Mouse (Mus musculus) midbrain, embryonic 14.5 days (tissue): ENCODE measurements around the gene Ccr10. TPM values are rescaled to one million over a fixed set of nuclear protein-coding genes. Genes with fewer than 3 reads are reported as not detected.
A peak's percentile ranks its signal among the peaks of the same experiment; 100 is the strongest.

Experiments
- ATAC-seq: fragments of 200-750 bp; cut with Nextera tagmentation; 2 replicates; pipeline ENCODE4 v1.8.0; 2017; ENCODE audit warnings: moderate number of reproducible peaks, moderate library complexity; ENCODE audit not compliant: low FRiP score, low TSS enrichment
- DNase-seq: peaks from one replicate; pipeline ENCODE4 v3.0.0-alpha.2; 2015
- H3K27ac ChIP-seq: fragments of 300-500 bp; sonication (generic); replicated peaks from 2 replicates; pipeline ENCODE4 v1.5.1; 2014; ENCODE audit warnings: mild to moderate bottlenecking, low read depth, low read length, moderate library complexity
- H3K27me3 ChIP-seq: fragments of 300-500 bp; sonication (generic); 2 replicates; pipeline ENCODE4 v1.6.1; 2014; ENCODE audit warnings: low read length, control low read depth, mixed read lengths; ENCODE audit not compliant: control insufficient read depth, insufficient read depth
- H3K36me3 ChIP-seq: fragments of 300-500 bp; sonication (generic); 2 replicates; pipeline ENCODE4 v1.6.1; 2014; ENCODE audit warnings: low read length, control low read depth; ENCODE audit not compliant: control insufficient read depth, insufficient read depth
- H3K4me1 ChIP-seq: fragments of 300-500 bp; sonication (generic); 2 replicates; pipeline ENCODE4 v1.6.1; 2014; ENCODE audit warnings: mild to moderate bottlenecking, antibody characterized with exemption, low read length, control low read depth; ENCODE audit not compliant: control insufficient read depth, insufficient read depth
- H3K4me2 ChIP-seq: fragments of 300-500 bp; sonication (generic); 2 replicates; pipeline ENCODE4 v1.6.1; 2014; ENCODE audit warnings: mild to moderate bottlenecking, low read length, moderate library complexity
- H3K4me3 ChIP-seq: fragments of 300-500 bp; sonication (generic); replicated peaks from 2 replicates; pipeline ENCODE4 v1.5.1; 2014; ENCODE audit warnings: low read depth, low read length
- H3K9ac ChIP-seq: fragments of 300-500 bp; sonication (generic); replicated peaks from 2 replicates; pipeline ENCODE4 v1.6.1; 2014; ENCODE audit warnings: mild to moderate bottlenecking, low read length, moderate library complexity
- H3K9me3 ChIP-seq: fragments of 300-500 bp; sonication (generic); 2 replicates; pipeline ENCODE4 v1.6.1; 2016; ENCODE audit warnings: low read length, control low read depth, mixed read lengths; ENCODE audit not compliant: control insufficient read depth
- WGBS: fragments of 180-500 bp; shearing (Covaris S2); extraction: QIAGEN DNeasy Blood & Tissue Kit; methylation state at CpG from one replicate; pipeline ENCODE4 v1.1.7; 2014; 5-methylcytosine and 5-hydroxymethylcytosine counted together
- polyA plus RNA-seq: library from polyadenylated mRNA; unstranded; fragments of >200 nt; fragmentation: Nextera tagmentation; extraction: Ambion mirVana; gene quantifications from 2 replicates; pipeline ENCODE4 v1.2.1, GENCODE M21; 2014

Gene Ccr10
- 0.16 TPM in 1 of 2 replicates, not detected in the other for polyA plus RNA-seq

DNA sequence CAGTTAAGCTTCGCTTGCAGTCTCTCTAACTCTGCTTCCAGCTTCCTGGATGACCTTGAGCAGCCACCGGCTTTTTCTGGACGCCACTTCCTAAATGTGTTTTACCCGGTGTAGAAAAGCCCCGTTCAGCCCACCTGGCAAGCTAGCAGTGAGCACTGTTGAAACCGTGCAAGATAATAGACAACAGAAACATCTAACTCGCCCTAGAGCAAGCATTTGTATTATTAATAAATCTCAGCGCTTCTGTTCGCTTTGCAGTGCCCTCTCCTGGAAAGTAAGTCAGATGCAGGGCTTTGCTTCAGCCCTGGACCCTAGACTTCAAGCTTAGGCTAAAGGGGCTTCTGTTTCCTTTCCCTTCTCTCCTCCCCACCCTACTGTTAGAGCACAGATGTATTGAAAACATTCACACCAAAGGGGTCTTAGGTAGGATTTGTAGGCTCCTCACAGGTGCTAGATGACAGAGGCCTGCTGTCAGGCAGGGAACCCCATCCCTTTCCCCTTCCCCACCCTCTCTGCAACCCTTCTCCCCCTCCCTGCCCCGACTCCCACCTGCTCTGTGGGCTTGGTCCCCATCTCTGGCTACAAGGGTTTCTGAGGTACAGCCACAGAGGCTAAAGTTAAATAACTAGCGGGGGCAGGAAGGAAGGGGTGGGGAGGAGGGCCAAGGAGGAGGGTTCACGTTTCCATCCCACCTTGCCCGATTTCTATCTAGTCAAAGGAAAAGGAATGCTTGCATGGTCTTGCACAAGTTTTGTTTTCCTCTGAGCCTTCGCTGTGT is at the start of gene Ccr10:
Gene Ccr10, minus strand, starts transcription at position 593 of the 778 bp plus-strand sequence.
- 23% methylated on average over 14 of the region's 14 CpGs for WGBS
- H3K4me2 ChIP-seq = peak within 1 kb of the TSS; percentile 56
- H3K4me3 ChIP-seq = peak within 1 kb of the TSS; percentile 36
- peak within 1 kb of the TSS; percentile 63 for H3K27ac ChIP-seq
- H3K9me3 ChIP-seq = no peaks in the 10 kb centered on the region
- H3K36me3 ChIP-seq = no peaks in the 10 kb centered on the region
- peaks cover 54% of the 10 kb centered on the region for H3K4me1 ChIP-seq
- ATAC-seq (no peak), DNase-seq (peak; percentile 78)
- H3K27me3 ChIP-seq = peaks cover 41% of the 10 kb centered on the region
- H3K9ac ChIP-seq = peak within 1 kb of the TSS; percentile 49

DNA sequence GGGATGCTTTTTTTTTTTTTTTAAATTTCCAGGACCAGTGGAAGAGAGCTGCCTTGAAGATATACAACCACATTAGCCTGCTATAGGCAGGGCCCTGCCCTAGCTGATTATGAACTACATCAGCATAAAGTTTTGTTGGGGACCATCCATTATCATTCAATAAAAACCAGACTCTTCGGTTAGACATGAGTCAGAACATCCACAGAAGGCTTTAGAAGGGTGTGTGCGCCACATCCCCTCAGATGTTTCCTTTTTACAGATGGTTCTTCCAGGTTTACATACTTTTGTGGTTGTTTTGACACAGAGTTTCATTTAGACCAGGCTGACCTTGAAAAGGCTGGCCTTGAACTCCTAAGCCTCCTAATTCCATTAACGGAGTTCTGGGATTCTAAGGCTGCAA is 49.1 kb upstream of the Ccr10 start:
- no peak overlapping the region for H3K4me2 ChIP-seq
- no peaks in the 10 kb centered on the region for H3K9me3 ChIP-seq
- H3K27me3 ChIP-seq = no peaks in the 10 kb centered on the region
- H3K4me3 ChIP-seq = no peak overlapping the region
- no peak overlapping the region for H3K9ac ChIP-seq
- no peak for ATAC-seq
- WGBS = 93% methylated on average over 3 of the region's 3 CpGs
- DNase-seq = no peak
- H3K36me3 ChIP-seq = no peaks in the 10 kb centered on the region
- no peaks in the 10 kb centered on the region for H3K4me1 ChIP-seq
- no peak overlapping the region for H3K27ac ChIP-seq

DNA sequence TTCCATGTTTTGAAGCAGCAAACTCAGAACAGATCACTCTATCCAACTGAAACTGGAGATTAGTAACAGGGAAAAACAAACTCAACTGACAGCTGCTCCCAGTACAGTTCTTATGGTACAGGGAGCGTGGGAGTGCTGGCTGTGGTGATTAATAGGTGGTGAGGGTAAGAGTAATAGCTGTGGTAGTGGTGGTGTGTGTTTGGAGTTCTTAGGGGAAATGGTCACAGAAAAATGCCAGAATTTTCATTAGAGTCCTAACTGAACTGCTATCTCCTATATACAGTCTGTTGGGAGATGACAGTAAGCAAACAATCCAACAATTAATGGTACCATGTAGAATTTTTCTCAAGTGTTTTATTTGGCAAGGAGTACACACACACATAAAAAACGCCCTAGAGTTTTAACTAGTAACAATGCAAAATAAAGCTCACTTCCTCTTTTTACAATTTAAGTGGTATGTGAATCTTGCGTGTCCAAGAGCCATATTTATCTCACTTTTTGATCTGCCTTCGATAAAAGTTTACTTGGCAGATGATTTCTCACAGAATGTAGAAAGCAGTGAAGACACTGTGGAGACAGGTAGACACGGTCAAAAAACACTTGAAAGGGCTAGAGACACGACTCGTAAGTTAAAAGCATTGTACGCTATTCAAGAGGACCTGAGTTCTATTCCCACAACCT is 46.2 kb upstream of the Ccr10 start:
- no peak overlapping the region for H3K4me2 ChIP-seq
- DNase-seq (no peak), ATAC-seq (no peak)
- no peaks in the 10 kb centered on the region for H3K4me1 ChIP-seq
- no peaks in the 10 kb centered on the region for H3K27me3 ChIP-seq
- 0 out of 2 replicates have a peak, but pooled peaks cover 3% of the 10 kb centered on the region for H3K36me3 ChIP-seq
- H3K4me3 ChIP-seq = no peak overlapping the region
- WGBS = 90% methylated on average over 8 of the region's 8 CpGs
- no peak overlapping the region for H3K9ac ChIP-seq
- H3K27ac ChIP-seq = no peak overlapping the region
- H3K9me3 ChIP-seq = no peaks in the 10 kb centered on the region

GRCm38 (mm10) chr11:101220853-101221252 is 45.6 kb upstream of the Ccr10 start:
- H3K9ac ChIP-seq = no peak overlapping the region
- H3K4me3 ChIP-seq = no peak overlapping the region
- no peak overlapping the region for H3K4me2 ChIP-seq
- no peak overlapping the region for H3K27ac ChIP-seq
- no peak for DNase-seq
- WGBS = 56% methylated on average over 2 of the region's 2 CpGs
- ATAC-seq = no peak
- no peaks in the 10 kb centered on the region for H3K9me3 ChIP-seq
- H3K36me3 ChIP-seq = 0 out of 2 replicates have a peak, but pooled peaks cover 8% of the 10 kb centered on the region
- H3K27me3 ChIP-seq = no peaks in the 10 kb centered on the region
- no peaks in the 10 kb centered on the region for H3K4me1 ChIP-seq

DNA sequence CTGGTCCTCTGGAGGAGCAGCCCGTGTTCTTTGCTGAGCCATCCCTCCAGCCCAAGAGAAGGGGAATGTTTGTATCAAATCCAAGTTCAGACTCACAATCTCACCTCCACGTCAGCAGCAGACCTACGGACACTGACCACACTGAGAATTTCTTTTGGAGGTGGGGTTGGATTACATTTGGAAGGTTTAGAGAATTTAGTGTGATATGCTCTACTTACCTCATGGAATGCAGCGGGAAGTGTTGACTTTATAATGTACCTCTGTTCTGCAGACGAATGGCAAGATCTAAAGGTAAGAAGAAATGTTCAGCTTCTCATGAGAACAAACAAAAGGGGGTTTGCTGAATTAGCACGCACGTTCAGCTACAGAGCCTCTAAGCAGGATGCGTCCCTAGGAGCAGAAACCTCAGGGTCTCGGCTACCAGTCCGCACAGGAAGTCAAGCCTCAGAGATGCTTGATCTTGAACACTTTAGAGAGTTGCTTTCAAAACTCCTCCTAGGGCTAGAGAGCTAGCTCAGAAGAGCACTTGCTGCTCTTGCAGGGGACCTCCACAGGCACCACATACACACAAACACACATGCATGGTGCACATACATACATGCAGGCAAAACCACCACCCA is 43.3 kb upstream of the Ccr10 start:
- DNase-seq = no peak
- H3K27ac ChIP-seq = no peak overlapping the region
- no peak for ATAC-seq

DNA sequence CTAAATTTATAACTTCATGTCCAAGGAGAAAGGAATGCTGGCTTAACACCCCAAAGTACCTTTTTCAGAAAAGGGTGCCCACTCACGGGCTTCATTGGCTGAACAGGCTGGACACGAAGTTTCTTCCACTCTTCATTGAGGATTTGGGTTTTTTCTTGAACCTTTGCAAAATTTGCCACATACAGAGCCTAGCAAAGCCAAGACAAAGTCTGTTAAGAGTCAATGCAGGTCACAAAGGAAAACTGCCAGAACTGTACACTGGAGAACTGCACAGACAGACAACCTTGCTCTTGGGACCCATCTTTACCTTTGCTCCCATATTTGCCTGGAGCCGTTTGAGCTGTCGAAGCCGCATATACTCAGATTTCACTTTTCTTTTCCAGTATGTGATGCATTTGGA is 41.7 kb upstream of the Ccr10 start:
- Histone ChIP-seq H3K9ac (no peak overlapping the region), H3K4me2 (no peak overlapping the region), H3K4me3 (no peak overlapping the region), H3K36me3 (peaks cover 32% of the 10 kb centered on the region), H3K27me3 (no peaks in the 10 kb centered on the region), H3K9me3 (no peaks in the 10 kb centered on the region), H3K4me1 (no peaks in the 10 kb centered on the region), H3K27ac (no peak overlapping the region)
- no peak for ATAC-seq
- 90% methylated on average over 5 of the region's 5 CpGs for WGBS
- no peak for DNase-seq

More for the DNA sequence above, 43.3 kb upstream of the Ccr10 start:
- 85% methylated on average over 10 of the region's 10 CpGs for WGBS
- Histone ChIP-seq H3K4me2 (no peak overlapping the region), H3K36me3 (peaks cover 30% of the 10 kb centered on the region), H3K4me1 (no peaks in the 10 kb centered on the region), H3K9ac (no peak overlapping the region), H3K27me3 (no peaks in the 10 kb centered on the region), H3K4me3 (no peak overlapping the region), H3K9me3 (no peaks in the 10 kb centered on the region)

- WGBS = 46% methylated on average over 3 of the region's 3 CpGs
- Histone ChIP-seq H3K36me3 (peaks cover 58% of the 10 kb centered on the region), H3K9ac (no peak overlapping the region), H3K4me3 (no peak overlapping the region), H3K4me1 (no peaks in the 10 kb centered on the region), H3K27me3 (no peaks in the 10 kb centered on the region), H3K27ac (no peak overlapping the region), H3K4me2 (no peak overlapping the region), H3K9me3 (no peaks in the 10 kb centered on the region)
- DNase-seq (peak; percentile 93), ATAC-seq (no peak)
Measured at GRCm38 (mm10) chr11:101211970-101212369, 36.7 kb upstream of the Ccr10 start.

DNA sequence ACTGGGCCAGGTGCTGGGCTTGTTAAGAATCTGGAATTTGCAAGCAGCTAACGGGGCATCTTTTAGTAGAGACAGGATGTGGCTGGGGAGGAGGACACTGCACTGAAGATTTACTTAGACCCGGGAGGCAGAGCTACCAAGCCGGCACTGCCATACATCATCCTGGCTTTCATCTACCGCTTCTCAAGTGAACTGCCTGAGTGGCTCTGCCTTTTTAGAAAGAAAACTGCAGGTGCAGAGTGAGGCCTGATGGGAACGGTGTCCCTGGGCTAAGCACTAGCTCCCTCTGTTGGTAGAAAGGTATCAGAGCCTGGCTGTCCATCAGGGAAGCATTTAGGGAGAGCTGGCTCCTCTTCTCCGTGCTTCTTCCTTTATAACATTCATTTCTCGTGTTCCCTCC is 25.7 kb upstream of the Ccr10 start:
- H3K9ac ChIP-seq = peak overlapping the region; percentile 29; the same call in 1 of the 2 replicates
- no peaks in the 10 kb centered on the region for H3K27me3 ChIP-seq
- ATAC-seq (no peak), DNase-seq (peak; percentile 84)
- no peaks in the 10 kb centered on the region for H3K4me1 ChIP-seq
- H3K4me2 ChIP-seq = no peak overlapping the region
- no peak overlapping the region for H3K27ac ChIP-seq
- no peaks in the 10 kb centered on the region for H3K9me3 ChIP-seq
- WGBS = 24% methylated on average over 7 of the region's 7 CpGs
- H3K36me3 ChIP-seq = peaks cover 58% of the 10 kb centered on the region
- no peak overlapping the region for H3K4me3 ChIP-seq
